Mouse (Mus musculus) cortical plate, adult 2 months (tissue): Measurements from ENCODE around the gene Tada1. TPM values are rescaled to one million over a fixed set of nuclear protein-coding genes. Genes with fewer than 3 reads are reported as not detected.
A peak's percentile ranks its signal among the peaks of the same experiment; 100 is the strongest.

Experiments
- H3K27ac ChIP-seq: fragments of 200-500 bp; 2 replicates; pipeline ENCODE4 v1.5.1; 2012; ENCODE audit warnings: low read length, control low read depth, inconsistent platforms; ENCODE audit not compliant: insufficient read depth
- H3K4me1 ChIP-seq: fragments of 200-500 bp; 2 replicates; pipeline ENCODE4 v1.6.1; 2011; ENCODE audit warnings: low read length; ENCODE audit not compliant: control insufficient read depth, insufficient read depth
- H3K4me3 ChIP-seq: fragments of 200-500 bp; 2 replicates; pipeline ENCODE4 v1.5.1; 2011; ENCODE audit warnings: mild to moderate bottlenecking, low read length, control low read depth; ENCODE audit not compliant: insufficient read depth
- CTCF ChIP-seq: fragments of 200-500 bp; IDR thresholded peaks from 2 replicates; pipeline ENCODE4 v1.5.1; 2011; ENCODE audit warnings: mild to moderate bottlenecking, control low read depth, low read length; ENCODE audit not compliant: insufficient read depth; ENCODE audit errors: extremely low read depth
- POLR2A ChIP-seq: fragments of 200-500 bp; IDR thresholded peaks from 2 replicates; pipeline ENCODE4 v1.6.1; 2011; ENCODE audit warnings: mild to moderate bottlenecking, low read length, control low read depth; ENCODE audit not compliant: insufficient read depth; ENCODE audit errors: extremely low read depth
- polyA plus RNA-seq: library from polyadenylated mRNA; depleted of rRNA; stranded (reverse); fragments of >200 nt; gene quantifications from 2 replicates; pipeline ENCODE4 v1.2.3, GENCODE M21; 2012

The Tada1 gene
- polyA plus RNA-seq, 1 experiment, result 42.5 TPM

DNA sequence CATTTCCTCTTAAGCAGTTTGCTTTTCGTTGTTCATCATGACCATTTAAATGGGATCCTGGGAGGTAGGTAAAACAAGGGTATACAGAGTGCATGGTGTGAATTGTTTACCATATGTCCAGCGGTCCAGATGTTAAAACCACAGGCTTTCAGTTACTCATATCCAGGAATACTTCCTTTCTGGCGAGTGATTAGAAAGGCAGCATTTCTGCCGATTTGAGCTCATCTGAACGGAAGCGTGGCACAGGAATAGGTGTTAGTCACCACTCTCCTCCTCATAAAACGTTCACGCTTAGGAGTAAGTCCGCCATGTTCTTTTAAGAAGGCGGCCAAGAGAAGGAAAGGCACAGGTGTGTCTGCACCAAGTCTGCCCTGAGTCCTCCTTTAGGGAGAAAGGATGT is 2.4 kb downstream of the Tada1 start:
- Histone ChIP-seq H3K4me3 (no peak overlapping the region), H3K4me1 (peaks cover 7% of the 10 kb centered on the region), H3K27ac (no peak overlapping the region)
- TF ChIP-seq POLR2A, result no peak
- TF ChIP-seq CTCF, result no peak

DNA sequence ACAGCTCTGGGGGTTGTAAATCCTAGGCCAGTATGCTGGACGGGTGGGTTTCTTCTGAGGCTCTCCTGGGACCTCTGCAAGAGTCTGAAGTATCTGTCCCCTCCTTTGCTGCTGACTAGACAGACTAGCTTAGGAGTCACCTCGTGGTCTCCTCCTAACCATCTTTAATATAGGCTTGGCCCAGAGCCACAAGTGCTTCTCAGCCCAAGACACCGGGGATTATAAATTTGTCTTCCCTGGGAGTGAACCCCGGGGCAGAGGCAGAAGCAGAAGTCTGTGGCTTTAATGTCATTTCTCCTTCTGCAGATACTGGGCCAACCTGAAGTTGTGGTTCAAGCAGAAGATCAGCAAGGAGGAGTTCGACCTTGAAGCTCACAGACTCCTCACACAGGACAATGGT is 2.9 kb downstream of the Tada1 start:
- H3K27ac ChIP-seq, result no peak overlapping the region
- no peak overlapping the region for H3K4me3 ChIP-seq
- no peak for TF ChIP-seq POLR2A
- TF ChIP-seq CTCF, result no peak
- peaks cover 7% of the 10 kb centered on the region for H3K4me1 ChIP-seq

- TF ChIP-seq CTCF (no peak), POLR2A (no peak)
- H3K4me3 ChIP-seq, result no peak overlapping the region
- peaks cover 7% of the 10 kb centered on the region for H3K4me1 ChIP-seq
- no peak overlapping the region for H3K27ac ChIP-seq
Observed at GRCm38 (mm10) chr1:166382626-166383025, 3.7 kb downstream of the Tada1 start.

DNA sequence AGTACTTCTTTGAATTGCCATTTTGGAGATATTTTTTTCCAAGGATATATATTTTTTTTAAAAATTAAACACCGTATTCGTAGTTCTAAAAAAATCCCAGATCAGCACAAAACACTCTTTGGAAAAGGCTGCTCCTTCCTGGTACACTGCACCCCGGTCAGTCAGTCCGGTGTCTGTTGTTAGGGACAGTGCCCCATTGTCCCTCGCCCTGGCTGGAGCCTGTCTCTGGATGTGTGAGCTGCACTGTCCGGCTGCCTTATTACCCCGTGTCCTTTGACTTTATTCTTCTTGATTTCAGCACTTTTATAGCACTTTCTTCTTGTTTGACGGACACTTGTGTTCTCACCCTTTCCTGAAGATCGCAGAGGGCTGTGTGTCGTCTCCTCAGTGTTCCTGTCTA is 5.7 kb downstream of the Tada1 start:
- TF ChIP-seq CTCF, result no peak
- no peak for TF ChIP-seq POLR2A
- H3K4me1 ChIP-seq, result peaks cover 6% of the 10 kb centered on the region
- peak overlapping the region; percentile 30; the same call in 1 of the 2 replicates for H3K27ac ChIP-seq
- H3K4me3 ChIP-seq, result no peak overlapping the region

DNA sequence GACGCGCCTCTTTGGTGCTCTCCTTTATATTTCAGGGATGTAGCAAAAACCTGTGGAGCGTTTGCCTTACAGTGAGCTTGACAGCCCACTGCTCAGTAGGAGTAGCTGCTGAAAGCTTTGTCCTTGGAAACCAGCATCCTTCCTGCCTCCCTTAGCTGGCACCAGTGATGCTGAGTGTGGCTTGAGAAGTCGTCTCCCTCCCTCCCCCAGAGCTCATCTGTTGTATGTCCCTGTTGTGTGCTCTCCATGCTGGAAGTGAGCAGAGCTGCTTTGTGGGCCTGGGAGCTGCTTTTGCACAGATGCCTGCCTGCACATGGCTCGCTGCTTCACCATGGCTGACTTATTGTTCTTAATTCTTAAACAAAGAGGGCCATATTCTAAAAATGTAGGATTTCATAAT is 6.5 kb downstream of the Tada1 start:
- Histone ChIP-seq H3K27ac (no peak overlapping the region; the same call in 1 of the 2 replicates), H3K4me1 (peaks cover 6% of the 10 kb centered on the region), H3K4me3 (no peak overlapping the region)
- TF ChIP-seq POLR2A (no peak), CTCF (no peak)

DNA sequence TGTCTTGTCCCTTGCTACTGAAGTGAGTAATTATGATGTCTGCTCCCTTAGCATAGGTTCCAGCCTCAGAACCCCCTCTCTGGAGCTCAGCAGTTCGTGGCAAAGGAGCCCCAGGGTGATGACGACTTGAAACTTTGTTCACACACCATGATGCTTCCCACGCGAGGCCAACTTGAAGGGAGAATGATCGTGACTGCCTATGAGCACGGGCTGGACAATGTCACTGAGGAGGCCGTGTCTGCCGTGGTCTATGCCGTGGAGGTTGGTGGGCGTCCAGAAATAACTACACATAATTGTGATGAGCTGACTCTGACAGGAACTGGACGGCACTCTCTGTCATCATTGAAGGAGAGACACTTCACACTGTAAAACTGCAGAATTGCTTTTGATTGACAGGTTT is 9.6 kb downstream of the Tada1 start:
- Histone ChIP-seq H3K4me3 (no peak overlapping the region), H3K4me1 (peaks cover 2% of the 10 kb centered on the region; the same call in 1 of the 2 replicates), H3K27ac (no peak overlapping the region)
- TF ChIP-seq CTCF, result no peak
- TF ChIP-seq POLR2A, result no peak

DNA sequence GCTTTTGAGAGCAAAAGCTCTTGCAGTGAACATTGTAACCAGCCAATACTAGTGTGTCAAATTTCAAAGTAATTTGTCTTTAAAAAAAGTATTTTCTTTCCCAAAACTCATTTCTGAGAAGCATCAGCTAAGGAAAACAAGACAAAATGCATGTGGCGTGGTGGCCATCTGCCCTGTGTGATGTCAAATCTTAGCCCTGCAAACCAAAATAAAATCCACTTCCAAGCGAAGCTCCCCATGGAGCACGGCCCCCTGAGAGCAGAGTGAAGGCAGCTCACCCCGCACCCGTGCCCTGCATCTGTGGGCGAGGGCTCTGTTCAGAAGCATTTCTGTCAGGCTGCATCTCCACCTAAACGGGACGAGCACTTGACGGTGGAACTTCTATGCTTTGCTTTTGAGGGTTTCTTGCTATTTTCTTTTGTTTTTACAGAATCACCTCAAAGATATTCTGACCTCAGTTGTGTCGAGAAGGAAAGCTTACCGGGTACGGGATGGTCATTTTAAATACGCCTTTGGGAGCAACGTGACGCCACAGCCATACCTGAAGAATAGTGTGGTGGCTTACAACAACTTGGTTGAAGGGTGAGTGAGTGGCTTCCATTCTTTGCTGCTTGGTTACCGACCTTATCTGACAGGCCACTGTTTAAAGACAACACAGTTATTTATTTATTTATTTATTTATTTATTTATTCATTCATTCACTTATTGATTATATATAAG is 10.7 kb downstream of the Tada1 start:
- no peak for TF ChIP-seq POLR2A
- no peak for TF ChIP-seq CTCF
- H3K27ac ChIP-seq, result no peak overlapping the region

GRCm38 (mm10) chr1:166391671-166392070 is 12.8 kb downstream of the Tada1 start:
- no peak for TF ChIP-seq POLR2A
- no peak for TF ChIP-seq CTCF
- Histone ChIP-seq H3K4me3 (no peak overlapping the region), H3K27ac (no peak overlapping the region), H3K4me1 (peaks cover 3% of the 10 kb centered on the region)

More for the DNA sequence above, 10.7 kb downstream of the Tada1 start:
- H3K4me3 ChIP-seq, result no peak overlapping the region
- H3K4me1 ChIP-seq, result peaks cover 2% of the 10 kb centered on the region; the same call in 1 of the 2 replicates

DNA sequence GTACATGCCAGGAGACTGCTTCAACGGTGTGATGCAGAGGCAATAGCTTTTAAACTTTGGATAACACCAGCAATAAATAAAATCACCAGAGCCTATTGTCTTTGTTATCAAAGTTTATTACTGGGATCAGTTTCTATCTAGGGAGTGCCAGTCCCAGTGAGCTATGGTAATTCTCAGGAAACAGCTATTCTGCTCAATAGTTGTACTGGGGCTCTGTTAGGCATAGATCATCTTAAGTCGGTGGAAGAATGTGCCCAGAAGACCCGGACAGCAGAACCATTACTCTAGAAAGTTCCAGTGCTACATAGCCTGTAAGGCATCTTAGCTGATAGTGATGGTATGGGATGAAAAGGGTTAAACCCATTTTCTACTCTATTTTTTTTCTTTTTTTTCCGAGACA is 15.9 kb downstream of the Tada1 start:
- Histone ChIP-seq H3K4me1 (peaks cover 3% of the 10 kb centered on the region), H3K4me3 (no peak overlapping the region), H3K27ac (no peak overlapping the region)
- TF ChIP-seq CTCF, result no peak
- TF ChIP-seq POLR2A, result no peak

GRCm38 (mm10) chr1:166395661-166396060 is 16.8 kb downstream of the Tada1 start:
- TF ChIP-seq CTCF, result no peak
- TF ChIP-seq POLR2A, result no peak
- Histone ChIP-seq H3K4me1 (peaks cover 3% of the 10 kb centered on the region), H3K27ac (no peak overlapping the region), H3K4me3 (no peak overlapping the region)

DNA sequence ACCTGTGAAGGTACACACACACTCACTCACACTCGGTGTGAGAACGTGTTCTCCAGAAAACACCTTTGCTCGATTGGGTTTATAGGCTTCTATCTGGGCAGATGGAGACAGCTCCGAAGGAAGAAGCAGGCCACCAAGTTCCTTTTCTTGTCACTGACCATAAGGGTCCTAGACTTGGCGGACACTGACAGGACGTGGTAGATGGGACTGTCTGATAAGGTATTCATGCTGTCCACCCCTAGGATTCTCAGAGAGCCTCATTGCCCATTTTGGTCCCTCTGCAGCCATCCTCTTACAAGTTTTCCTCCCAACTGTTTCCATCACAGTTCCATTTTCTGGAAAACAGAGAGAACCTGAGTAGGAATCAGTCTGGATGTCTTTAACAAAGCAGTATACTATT is 17.5 kb downstream of the Tada1 start:
- Histone ChIP-seq H3K27ac (no peak overlapping the region), H3K4me1 (peaks cover 3% of the 10 kb centered on the region), H3K4me3 (no peak overlapping the region)
- TF ChIP-seq CTCF, result no peak
